21 mouse cellular contexts compared by ENCODE assay signal in the genomic region with DNA sequence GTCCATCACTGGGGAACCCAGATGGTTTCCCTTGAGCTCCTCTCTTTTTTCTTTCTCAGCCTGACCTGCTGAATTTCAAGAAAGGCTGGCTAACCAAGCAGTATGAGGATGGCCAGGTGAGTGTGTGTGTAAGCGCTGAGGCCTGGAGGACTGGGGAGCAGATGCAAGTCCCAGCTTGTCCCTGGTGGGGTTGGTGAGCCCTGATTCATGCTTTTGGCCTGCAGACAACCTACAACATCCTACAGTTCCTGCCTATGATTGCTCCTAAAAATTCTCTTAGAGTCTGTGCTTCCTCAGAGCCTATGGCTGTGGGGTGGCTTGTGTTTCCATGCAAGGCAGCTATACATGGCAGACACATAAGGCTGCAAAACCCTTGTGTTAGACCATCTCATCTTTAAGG. TPM values are rescaled to one million over a fixed set of nuclear protein-coding genes. Genes with fewer than 3 reads are reported as not detected.
"Had no signal": no experiment of that assay in that cellular context is flagged by ENCODE, and none has a peak within 500 bp of the region (broad histone marks: within the 10 kb centered on the region; RNA-seq: fewer than 3 reads in every experiment).

No protein-coding gene starts in this region.

- H3K9me3 ChIP-seq: limb, embryonic 10.5 days; limb, embryonic 13.5 days; liver, embryonic 12.5 days; liver, embryonic 15.5 days; lung, embryonic 15.5 days; midbrain, embryonic 12.5 days; neural tube, embryonic 13.5 days had no signal

- H3K27ac ChIP-seq: limb, embryonic 10.5 days; limb, embryonic 13.5 days; liver, embryonic 12.5 days; liver, embryonic 15.5 days; lung, embryonic 15.5 days; midbrain, embryonic 12.5 days; neural tube, embryonic 13.5 days had no signal

- ATAC-seq: liver, embryonic 12.5 days; midbrain, embryonic 16.5 days had no signal

- H3K27me3 ChIP-seq: limb, embryonic 13.5 days; liver, embryonic 12.5 days; liver, embryonic 15.5 days; lung, embryonic 15.5 days; midbrain, embryonic 12.5 days; neural tube, embryonic 13.5 days had no signal

- H3K4me1 ChIP-seq: limb, embryonic 10.5 days; limb, embryonic 13.5 days; lung, embryonic 15.5 days; midbrain, embryonic 12.5 days; neural tube, embryonic 13.5 days had no signal

- H3K4me2 ChIP-seq: limb, embryonic 13.5 days; liver, embryonic 12.5 days; liver, embryonic 15.5 days; lung, embryonic 15.5 days; midbrain, embryonic 12.5 days; neural tube, embryonic 13.5 days had no signal

- H3K4me3 ChIP-seq: limb, embryonic 10.5 days; limb, embryonic 13.5 days; liver, embryonic 12.5 days; liver, embryonic 15.5 days; lung, embryonic 15.5 days; midbrain, embryonic 12.5 days; myocyte; neural tube, embryonic 13.5 days had no signal

- DNase-seq: kidney, adult 11 months; kidney, adult 9 months; kidney, postnatal 4 days; layer of hippocampus, adult 9-11 months; layer of hippocampus, postnatal 36 days; liver; lung, adult 18-20 months; lung, postnatal 10 days; lung, postnatal 36 days; thymus, adult 2 months; thymus, postnatal 14 days had no signal

- H3K9ac ChIP-seq: limb, embryonic 13.5 days; liver, embryonic 12.5 days; liver, embryonic 15.5 days; lung, embryonic 15.5 days; midbrain, embryonic 12.5 days; neural tube, embryonic 13.5 days had no signal

RNA-seq across cellular contexts. Expression of a gene that starts 43.7 kb away (rescaled TPM):
- total RNA-seq: monocyte, adult 5-6 weeks had no signal
